Mouse (Mus musculus): Measurements from ENCODE around the gene Gpr88. TPM values are rescaled to one million over a fixed set of nuclear protein-coding genes. Genes with fewer than 3 reads are reported as not detected.

The Gpr88 gene
- polyA plus RNA-seq, 1 experiment from 2014 or later, result 0.18 TPM

GRCm38 (mm10) chr3:116211639-116212038 is 41.7 kb downstream of the Gpr88 start:
- H3K4me1 ChIP-seq (ENCODE audit: insufficient read depth), result peaks cover 5% of the 10 kb centered on the region; the same call in 1 of the 2 replicates
- H3K9ac ChIP-seq (replicated peaks), result no peak overlapping the region
- no peak overlapping the region for H3K27ac ChIP-seq (ENCODE audit: low read depth)
- no peak overlapping the region for H3K4me3 ChIP-seq (ENCODE audit: low read depth, low read length)
- no peak for TF ChIP-seq EP300 (IDR thresholded peaks at IDR 0.05; ENCODE audit: low read depth)
- no peak for TF ChIP-seq CTCF (IDR thresholded peaks at IDR 0.05; ENCODE audit: low read depth)
- no peaks in the 10 kb centered on the region for H3K27me3 ChIP-seq (ENCODE audit: insufficient read depth, low read length)
- ATAC-seq (no peak), DNase-seq (no peak)
- WGBS (ENCODE audit: insufficient replicate concordance), result 54% methylated on average over 5 of the region's 5 CpGs
- no peaks in the 10 kb centered on the region for H3K36me3 ChIP-seq (replicated peaks; ENCODE audit: insufficient read depth, low read length)
- H3K9me3 ChIP-seq (ENCODE audit: low read length), result no peaks in the 10 kb centered on the region
- H3K4me2 ChIP-seq (ENCODE audit: low read depth, low read length), result no peak overlapping the region

DNA sequence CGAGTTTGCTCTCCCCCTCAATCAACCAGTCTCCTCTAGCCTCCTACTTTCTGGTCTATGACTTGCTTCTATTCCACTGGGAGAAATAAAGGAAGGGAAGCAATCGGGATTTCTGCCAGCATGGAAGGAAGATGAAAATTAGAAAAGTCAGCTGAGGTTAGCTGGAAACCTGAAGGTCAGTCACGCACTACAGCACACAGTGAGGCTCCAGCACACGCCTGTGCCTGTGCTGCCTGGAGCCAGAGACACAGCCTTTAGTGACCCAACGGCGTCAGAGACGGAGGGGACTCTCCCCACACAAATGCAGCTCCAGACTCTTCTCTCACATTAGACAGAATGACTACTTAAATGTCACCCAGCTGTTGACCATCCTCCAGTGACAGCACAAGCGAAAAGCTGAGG is 42.6 kb downstream of the Gpr88 start:
- DNase-seq, result no peak
- no peak overlapping the region for H3K27ac ChIP-seq (ENCODE audit: low read depth)
- no peak overlapping the region for H3K9ac ChIP-seq (replicated peaks)
- no peak overlapping the region for H3K4me2 ChIP-seq (ENCODE audit: low read depth, low read length)
- no peaks in the 10 kb centered on the region for H3K36me3 ChIP-seq (replicated peaks; ENCODE audit: insufficient read depth, low read length)
- TF ChIP-seq EP300 (IDR thresholded peaks at IDR 0.05; ENCODE audit: low read depth), result no peak
- no peak for TF ChIP-seq CTCF (IDR thresholded peaks at IDR 0.05; ENCODE audit: low read depth)
- 79% methylated on average over 8 of the region's 8 CpGs for WGBS (ENCODE audit: insufficient replicate concordance)
- no peak overlapping the region for H3K4me3 ChIP-seq (ENCODE audit: low read depth, low read length)
- peaks cover 13% of the 10 kb centered on the region for H3K4me1 ChIP-seq (ENCODE audit: insufficient read depth)
- no peak for ATAC-seq
- H3K27me3 ChIP-seq (ENCODE audit: insufficient read depth, low read length), result no peaks in the 10 kb centered on the region
- no peaks in the 10 kb centered on the region for H3K9me3 ChIP-seq (ENCODE audit: low read length)

- peaks cover 17% of the 10 kb centered on the region for H3K4me1 ChIP-seq (ENCODE audit: insufficient read depth)
- ATAC-seq (no peak), DNase-seq (no peak)
- TF ChIP-seq EP300 (IDR thresholded peaks at IDR 0.05; ENCODE audit: low read depth), result no peak
- TF ChIP-seq CTCF (IDR thresholded peaks at IDR 0.05; ENCODE audit: low read depth), result peak; percentile 52
- no peak overlapping the region for H3K27ac ChIP-seq (ENCODE audit: low read depth)
- WGBS (ENCODE audit: insufficient replicate concordance), result 62% methylated on average over 8 of the region's 8 CpGs
- no peak overlapping the region for H3K4me3 ChIP-seq (ENCODE audit: low read depth, low read length)
- no peaks in the 10 kb centered on the region for H3K36me3 ChIP-seq (replicated peaks; ENCODE audit: insufficient read depth, low read length)
- no peaks in the 10 kb centered on the region for H3K27me3 ChIP-seq (ENCODE audit: insufficient read depth, low read length)
- no peak overlapping the region for H3K9ac ChIP-seq (replicated peaks)
- H3K4me2 ChIP-seq (ENCODE audit: low read depth, low read length), result no peak overlapping the region
- H3K9me3 ChIP-seq (ENCODE audit: low read length), result no peaks in the 10 kb centered on the region
These were observed 44.1 kb downstream of the Gpr88 start for GRCm38 (mm10) chr3:116209214-116209613.

DNA sequence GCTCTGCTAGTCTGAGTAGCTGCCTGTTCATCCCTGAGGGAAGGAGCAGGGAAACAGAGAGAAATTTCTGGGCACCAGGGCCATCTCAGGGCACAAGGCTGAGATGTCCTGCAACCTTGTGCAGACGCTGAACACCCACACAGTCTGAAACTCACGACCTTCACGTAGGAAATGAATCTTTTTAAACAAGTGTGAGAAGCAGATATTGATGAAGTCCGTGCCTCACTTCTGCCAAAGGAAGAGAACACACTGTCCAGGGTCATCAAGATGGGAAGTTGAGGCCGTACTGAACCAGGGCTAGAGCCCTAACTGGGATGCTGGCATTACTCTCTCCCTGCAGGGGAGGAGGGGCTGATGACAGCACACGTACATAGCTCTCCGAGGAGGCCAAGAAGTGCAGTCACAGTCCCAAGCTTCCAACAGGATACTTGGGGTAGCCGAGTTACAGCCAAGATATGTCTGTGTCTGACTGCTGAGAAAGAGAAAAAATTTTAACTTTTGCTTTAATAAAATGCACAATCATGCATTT is 46.9 kb downstream of the Gpr88 start:
- DNase-seq, result no peak
- Histone ChIP-seq H3K36me3 (replicated peaks; ENCODE audit: insufficient read depth, low read length) (no peaks in the 10 kb centered on the region), H3K27me3 (ENCODE audit: insufficient read depth, low read length) (no peaks in the 10 kb centered on the region), H3K27ac (ENCODE audit: low read depth) (0 out of 2 replicates have a peak overlapping the region, but pooled peaks have one; percentile 7), H3K4me2 (ENCODE audit: low read depth, low read length) (no peak overlapping the region), H3K4me1 (ENCODE audit: insufficient read depth) (peaks cover 12% of the 10 kb centered on the region), H3K9ac (replicated peaks) (no peak overlapping the region), H3K9me3 (ENCODE audit: low read length) (no peaks in the 10 kb centered on the region), H3K4me3 (ENCODE audit: low read depth, low read length) (no peak overlapping the region)
- no peak for TF ChIP-seq CTCF (IDR thresholded peaks at IDR 0.05; ENCODE audit: low read depth)
- no peak for TF ChIP-seq EP300 (IDR thresholded peaks at IDR 0.05; ENCODE audit: low read depth)
- WGBS (ENCODE audit: insufficient replicate concordance), result 58% methylated on average over 8 of the region's 8 CpGs
- ATAC-seq, result peak; percentile 31; the same call in 1 of the 2 replicates

DNA sequence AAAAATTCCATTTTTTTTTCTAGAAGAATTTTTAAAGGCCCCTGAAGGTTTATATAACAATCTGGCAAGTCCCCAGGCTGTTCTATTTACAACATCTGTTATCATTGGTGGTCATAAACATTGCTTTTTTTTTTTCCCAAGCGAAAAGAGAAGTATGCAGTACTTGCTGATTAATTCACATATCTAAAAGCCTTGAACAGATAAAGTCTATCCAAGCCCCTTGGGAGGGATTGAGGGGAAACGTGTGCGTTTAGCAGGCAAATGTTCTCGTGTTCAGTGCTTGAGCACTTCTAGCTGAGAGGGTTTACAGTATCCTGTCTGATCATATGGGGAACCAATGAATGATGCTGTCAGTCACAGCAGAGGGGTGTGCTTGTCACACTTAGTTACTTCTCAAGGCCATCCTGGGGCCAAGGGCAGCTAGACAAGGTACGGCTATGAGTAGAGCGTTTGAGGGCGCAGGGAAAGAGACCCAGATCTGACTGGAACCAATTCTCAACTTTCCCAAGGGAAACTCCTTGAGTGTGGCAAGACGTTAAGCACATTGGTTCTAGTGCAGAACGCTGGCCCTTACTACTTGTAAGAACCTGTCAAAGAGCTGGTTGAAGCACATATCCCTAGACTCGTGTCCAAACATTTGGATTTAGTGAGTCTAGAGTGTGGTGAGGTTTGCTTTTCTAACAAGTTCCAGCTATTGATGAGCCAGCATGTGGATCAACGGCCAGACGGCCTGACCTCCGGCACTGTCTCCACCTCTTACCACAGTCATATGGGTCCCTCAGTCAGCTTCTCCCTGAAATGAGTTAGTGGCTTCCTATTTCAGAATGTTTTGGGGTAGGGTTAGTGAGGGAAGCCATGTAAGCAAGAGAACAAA is 47.7 kb downstream of the Gpr88 start:
- H3K27ac ChIP-seq (ENCODE audit: low read depth), result peak overlapping the region; percentile 40; the same call in 1 of the 2 replicates
- no peak overlapping the region for H3K4me3 ChIP-seq (ENCODE audit: low read depth, low read length)
- peak; percentile 50 for ATAC-seq
- H3K4me1 ChIP-seq (ENCODE audit: insufficient read depth), result peaks cover 12% of the 10 kb centered on the region
- no peak for DNase-seq
- no peaks in the 10 kb centered on the region for H3K9me3 ChIP-seq (ENCODE audit: low read length)
- H3K36me3 ChIP-seq (replicated peaks; ENCODE audit: insufficient read depth, low read length), result no peaks in the 10 kb centered on the region
- H3K4me2 ChIP-seq (ENCODE audit: low read depth, low read length), result no peak overlapping the region
- TF ChIP-seq CTCF (IDR thresholded peaks at IDR 0.05; ENCODE audit: low read depth), result no peak
- TF ChIP-seq EP300 (IDR thresholded peaks at IDR 0.05; ENCODE audit: low read depth), result no peak
- WGBS (ENCODE audit: insufficient replicate concordance), result 64% methylated on average over 13 of the region's 13 CpGs
- no peaks in the 10 kb centered on the region for H3K27me3 ChIP-seq (ENCODE audit: insufficient read depth, low read length)
- H3K9ac ChIP-seq (replicated peaks), result no peak overlapping the region

- ATAC-seq, result no peak
- TF ChIP-seq CTCF (IDR thresholded peaks at IDR 0.05; ENCODE audit: low read depth) (no peak), EP300 (IDR thresholded peaks at IDR 0.05; ENCODE audit: low read depth) (no peak)
- H3K27ac ChIP-seq (ENCODE audit: low read depth), result no peak overlapping the region
These were observed 48.7 kb downstream of the Gpr88 start for GRCm38 (mm10) chr3:116204643-116205042.

More at GRCm38 (mm10) chr3:116204643-116205042, 48.7 kb downstream of the Gpr88 start:
- H3K36me3 ChIP-seq (replicated peaks; ENCODE audit: insufficient read depth, low read length), result no peaks in the 10 kb centered on the region
- peaks cover 12% of the 10 kb centered on the region for H3K4me1 ChIP-seq (ENCODE audit: insufficient read depth)
- no peak for DNase-seq
- H3K27me3 ChIP-seq (ENCODE audit: insufficient read depth, low read length), result no peaks in the 10 kb centered on the region
- WGBS (ENCODE audit: insufficient replicate concordance), result 68% methylated on average over 9 of the region's 9 CpGs
- H3K4me3 ChIP-seq (ENCODE audit: low read depth, low read length), result no peak overlapping the region
- no peak overlapping the region for H3K9ac ChIP-seq (replicated peaks)
- H3K4me2 ChIP-seq (ENCODE audit: low read depth, low read length), result no peak overlapping the region
- no peaks in the 10 kb centered on the region for H3K9me3 ChIP-seq (ENCODE audit: low read length)
